Mouse (Mus musculus) ES-Bruce4 (cell line): ENCODE measurements at regions not wholly inside any gene's neighbourhood (a gene's known extent, or its start where the extent isn't known, plus 50 kb on each side); places are given as distances from the start of the nearest gene placed in this dataset.

Experiments
- CTCF ChIP-seq: IDR thresholded peaks from one replicate; pipeline ENCODE4 v1.8.1; 2011; ENCODE audit warnings: low read depth, low read length
- EP300 ChIP-seq: IDR thresholded peaks from 2 replicates; pipeline ENCODE4 v1.6.1; 2011; ENCODE audit warnings: low read depth, low read length; ENCODE audit not compliant: insufficient read depth
- POLR2A ChIP-seq: IDR thresholded peaks from one replicate; pipeline ENCODE4 v1.8.1; 2011; ENCODE audit warnings: low read length; ENCODE audit not compliant: insufficient read depth

DNA sequence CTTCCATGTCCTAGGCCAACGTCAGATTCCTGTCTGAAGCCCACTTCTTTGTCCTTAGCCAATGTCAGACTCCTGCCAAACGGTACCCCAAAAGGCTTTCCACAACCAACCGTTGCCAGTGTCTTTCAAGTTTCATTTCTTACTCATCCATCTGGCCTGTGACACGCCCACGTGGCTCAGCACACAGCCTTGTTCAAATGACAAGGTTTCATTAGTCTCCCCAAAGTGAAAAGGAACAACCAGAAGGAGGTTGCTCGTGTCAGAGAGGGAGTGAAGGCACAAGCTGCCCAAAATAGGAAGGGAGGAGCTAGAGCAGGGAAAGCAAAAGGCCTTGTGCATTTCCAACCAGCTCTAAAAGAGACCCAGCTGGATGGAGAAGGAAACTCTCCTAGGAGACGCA lies 80.5 kb upstream of the Ralgps2 start:
- TF ChIP-seq CTCF = no peak
- TF ChIP-seq POLR2A = no peak
- TF ChIP-seq EP300 = no peak
